Mouse (Mus musculus) embryonic fibroblast, embryonic 13.5 days (primary cell): ENCODE data around the gene Arl6ip4. TPM values are rescaled to one million over a fixed set of nuclear protein-coding genes. Genes with fewer than 3 reads are reported as not detected.

Experiments
- H3K27ac ChIP-seq: 2 replicates; pipeline ENCODE4 v1.5.1; 2012; ENCODE audit warnings: low read length, control low read depth, inconsistent platforms; ENCODE audit not compliant: insufficient read depth
- H3K4me1 ChIP-seq: 2 replicates; pipeline ENCODE4 v1.6.1; 2011; ENCODE audit warnings: low read length; ENCODE audit not compliant: control insufficient read depth, insufficient read depth
- H3K4me3 ChIP-seq: 2 replicates; pipeline ENCODE4 v1.5.1; 2011; ENCODE audit warnings: mild to moderate bottlenecking, control low read depth, low read length; ENCODE audit not compliant: insufficient read depth
- CTCF ChIP-seq: IDR thresholded peaks from 2 replicates; pipeline ENCODE4 v1.5.1; 2011; ENCODE audit warnings: mild to moderate bottlenecking, control low read depth, low read length, moderate library complexity, borderline replicate concordance; ENCODE audit not compliant: insufficient read depth
- POLR2A ChIP-seq: IDR thresholded peaks from 2 replicates; pipeline ENCODE4 v1.6.1; 2011; ENCODE audit warnings: low read depth, mild to moderate bottlenecking, control low read depth, low read length, moderate library complexity
- polyA plus RNA-seq: library from polyadenylated mRNA; stranded (reverse); fragments of >200 nt; gene quantifications from 2 replicates; pipeline ENCODE4 v1.2.4, GENCODE M21; 2011; ENCODE audit warnings: low read depth; ENCODE audit not compliant: missing spikeins, insufficient read length

Gene Arl6ip4
- polyA plus RNA-seq, 1 experiment, result 57.0 TPM

- no peak overlapping the region for H3K4me3 ChIP-seq
- TF ChIP-seq POLR2A, result no peak
- no peak for TF ChIP-seq CTCF
- H3K4me1 ChIP-seq, result peaks cover 30% of the 10 kb centered on the region
- no peak overlapping the region for H3K27ac ChIP-seq
Observed at GRCm38 (mm10) chr5:124167621-124168020, 51.7 kb downstream of the Arl6ip4 start.

Other genes starting within 250 kb of the Arl6ip4 start
- 0.16 TPM in 1 of 2 replicates, not detected in the other for gene Hcar1, start 236.1 kb upstream of the Arl6ip4 start, polyA plus RNA-seq
- 110 and 137 TPM in 2 replicates for gene Denr, start 208.9 kb upstream of the Arl6ip4 start, polyA plus RNA-seq
- 1.4 and 2.0 TPM in 2 replicates for gene Gm43518, start 188.7 kb upstream of the Arl6ip4 start, polyA plus RNA-seq
- gene Ccdc62, start 185.4 kb upstream of the Arl6ip4 start, polyA plus RNA-seq, result 3.1 and 8.0 TPM in 2 replicates
- 5.9 and 6.2 TPM in 2 replicates for gene Hip1r, start 142.5 kb upstream of the Arl6ip4 start, polyA plus RNA-seq
- 12.6 and 13.1 TPM in 2 replicates for gene Vps37b, start 83.8 kb upstream of the Arl6ip4 start, polyA plus RNA-seq
- gene Abcb9, start 20.3 kb upstream of the Arl6ip4 start, polyA plus RNA-seq, result 2.6 and 3.8 TPM in 2 replicates
- 9.6 and 12.8 TPM in 2 replicates for gene Ogfod2, start 3.8 kb upstream of the Arl6ip4 start, polyA plus RNA-seq
- 22.7 and 28.9 TPM in 2 replicates for gene Pitpnm2, start 133.7 kb downstream of the Arl6ip4 start, polyA plus RNA-seq
- 9.4 and 15.0 TPM in 2 replicates for gene Mphosph9, start 211.9 kb downstream of the Arl6ip4 start, polyA plus RNA-seq
- gene 2810006K23Rik, start 212.0 kb downstream of the Arl6ip4 start, polyA plus RNA-seq, result 11.8 and 12.9 TPM in 2 replicates
- 179 and 242 TPM in 2 replicates for gene Cdk2ap1, start 247.0 kb downstream of the Arl6ip4 start, polyA plus RNA-seq